Mouse (Mus musculus) E14TG2a.4 (cell line): ENCODE data around the gene Limd1.

Experiments
- CTCF ChIP-seq: conservative IDR thresholded peaks from 2 replicates; pipeline ENCODE4 v1.5.1; 2014; ENCODE audit warnings: low read length
- POU5F1 ChIP-seq: IDR thresholded peaks from 2 replicates; pipeline ENCODE4 v1.6.1; 2014; ENCODE audit warnings: low read length, borderline replicate concordance

GRCm38 (mm10) chr9:123478586-123479195, at the start of gene Limd1:
- TF ChIP-seq CTCF (no peak), POU5F1 (no peak)
